9 mouse cellular contexts compared by ENCODE assay signal in genomic region chr8:106258169-106258568, GRCm38 (mm10). TPM values are rescaled to one million over a fixed set of nuclear protein-coding genes. Genes with fewer than 3 reads are reported as not detected.
DNase-seq lines count a peak whose midpoint lies in the region; ATAC-seq and TF ChIP-seq lines count a peak whose summit lies in the region.
"Had no signal": no experiment of that assay in that cellular context is flagged by ENCODE, and none has a peak within 500 bp of the region (broad histone marks: within the 10 kb centered on the region; RNA-seq: fewer than 3 reads in every experiment).

No protein-coding gene starts in this region.

- H3K27me3 ChIP-seq in intestine, postnatal 0 days (replicated peaks; ENCODE audit: control insufficient read depth, insufficient read depth, low read length), result no peaks in the 10 kb centered on the region
- H3K27me3 ChIP-seq in intestine, embryonic 16.5 days (replicated peaks; ENCODE audit: control insufficient read depth, insufficient read depth, low read length), result no peaks in the 10 kb centered on the region
- H3K27me3 ChIP-seq in forebrain, embryonic 15.5 days, result no peaks in the 10 kb centered on the region

- TF ChIP-seq CTCF in intestine, postnatal 0 days (IDR thresholded peaks at IDR 0.05; ENCODE audit: low read depth), result peak; percentile 72

- H3K9ac ChIP-seq in intestine, postnatal 0 days (ENCODE audit: low read depth, low read length), result no peak overlapping the region
- H3K9ac ChIP-seq in intestine, embryonic 16.5 days (ENCODE audit: low read depth, low read length), result no peak overlapping the region
- H3K9ac ChIP-seq in forebrain, embryonic 15.5 days (replicated peaks), result no peak overlapping the region

- no peak overlapping the region for H3K27ac ChIP-seq in intestine, postnatal 0 days (ENCODE audit: low read depth, low read length)
- no peak overlapping the region for H3K27ac ChIP-seq in intestine, embryonic 16.5 days (ENCODE audit: low read length)
- H3K27ac ChIP-seq in forebrain, embryonic 15.5 days (replicated peaks), result no peak overlapping the region

- no peak overlapping the region for H3K4me2 ChIP-seq in intestine, postnatal 0 days (replicated peaks; ENCODE audit: low read depth)
- H3K4me2 ChIP-seq in intestine, embryonic 16.5 days (ENCODE audit: low read depth, low read length), result no peak overlapping the region
- H3K4me2 ChIP-seq in forebrain, embryonic 15.5 days (replicated peaks), result no peak overlapping the region

- WGBS in intestine, postnatal 0 days, result 25% methylated on average over 1 of the region's 1 CpGs
- 29% methylated on average over 1 of the region's 1 CpGs for WGBS in intestine, embryonic 16.5 days
- 38% methylated on average over 1 of the region's 1 CpGs for WGBS in forebrain, embryonic 15.5 days

- ATAC-seq in CD4-positive, CD25-positive, alpha-beta regulatory T cell, adult 4 months, result no peak
- ATAC-seq in intestine, postnatal 0 days, result no peak
- no peak for ATAC-seq in intestine, embryonic 16.5 days
- ATAC-seq in forebrain, embryonic 15.5 days (replicated peaks), result no peak

- no peak overlapping the region for H3K4me3 ChIP-seq in intestine, postnatal 0 days (ENCODE audit: low read depth, low read length)
- no peak overlapping the region for H3K4me3 ChIP-seq in intestine, embryonic 16.5 days (ENCODE audit: low read length)
- no peak overlapping the region for H3K4me3 ChIP-seq in forebrain, embryonic 15.5 days

- DNase-seq in CD4-positive, CD25-positive, alpha-beta regulatory T cell, adult 2 months (ENCODE audit: low read depth, low spot score), result peak; percentile 41
- DNase-seq in B cell, adult 2 months, result peak; percentile 64 to 69
- peak; percentile 21 for DNase-seq in cerebellum, adult 9-10 months
- no peak for DNase-seq in Muller cell, postnatal 12 days (ENCODE audit: inconsistent ontology term)
- DNase-seq: kidney, postnatal 14 days had no signal

- no peaks in the 10 kb centered on the region for H3K9me3 ChIP-seq in intestine, postnatal 0 days (ENCODE audit: control insufficient read depth)
- no peaks in the 10 kb centered on the region for H3K9me3 ChIP-seq in intestine, embryonic 16.5 days (ENCODE audit: control insufficient read depth, low read length)
- no peaks in the 10 kb centered on the region for H3K9me3 ChIP-seq in forebrain, embryonic 15.5 days

- H3K36me3 ChIP-seq in intestine, postnatal 0 days (ENCODE audit: control insufficient read depth, insufficient read depth), result peaks cover 46% of the 10 kb centered on the region
- no peaks in the 10 kb centered on the region for H3K36me3 ChIP-seq in intestine, embryonic 16.5 days (ENCODE audit: control insufficient read depth, insufficient read depth, low read length)
- H3K36me3 ChIP-seq in forebrain, embryonic 15.5 days, result peaks cover 59% of the 10 kb centered on the region

- no peaks in the 10 kb centered on the region for H3K4me1 ChIP-seq in intestine, postnatal 0 days (replicated peaks; ENCODE audit: control insufficient read depth, insufficient read depth, low read length)
- 0 out of 2 replicates have a peak, but pooled peaks cover 3% of the 10 kb centered on the region for H3K4me1 ChIP-seq in intestine, embryonic 16.5 days (ENCODE audit: control insufficient read depth, insufficient read depth, low read length)
- 0 out of 2 replicates have a peak, but pooled peaks cover 3% of the 10 kb centered on the region for H3K4me1 ChIP-seq in forebrain, embryonic 15.5 days

RNA-seq across cellular contexts. Expression of gene Prmt7, which starts 47.4 kb away (rescaled TPM):
- polyA plus RNA-seq in CD4-positive, CD25-positive, alpha-beta regulatory T cell, adult 4 months (2017; shearing (Covaris generic)), result 10 to 100 TPM; 31.5 to 46.0 TPM
- 11.7 and 12.2 TPM in 2 replicates for polyA plus RNA-seq in intestine, postnatal 0 days (2015; fragmentation: Nextera tagmentation; extraction: Ambion mirVana)
- polyA plus RNA-seq in intestine, embryonic 16.5 days (2015; fragmentation: Nextera tagmentation; extraction: Ambion mirVana), result 45.6 and 50.3 TPM in 2 replicates
- polyA plus RNA-seq in forebrain, embryonic 15.5 days (2015; fragmentation: Nextera tagmentation; extraction: Ambion mirVana), result 50.5 and 52.9 TPM in 2 replicates

RNA-seq across cellular contexts. Expression of gene Slc7a6os, which starts 47.4 kb away (rescaled TPM):
- 10 to 100 TPM; 24.6 to 28.9 TPM for polyA plus RNA-seq in CD4-positive, CD25-positive, alpha-beta regulatory T cell, adult 4 months (2017; shearing (Covaris generic))
- polyA plus RNA-seq in intestine, postnatal 0 days (2015; fragmentation: Nextera tagmentation; extraction: Ambion mirVana), result 17.0 and 21.0 TPM in 2 replicates
- 26.9 and 29.3 TPM in 2 replicates for polyA plus RNA-seq in intestine, embryonic 16.5 days (2015; fragmentation: Nextera tagmentation; extraction: Ambion mirVana)
- polyA plus RNA-seq in forebrain, embryonic 15.5 days (2015; fragmentation: Nextera tagmentation; extraction: Ambion mirVana), result 41.1 and 43.8 TPM in 2 replicates
